Mouse (Mus musculus) cerebellum, adult 2 months (tissue): ENCODE data around the gene Prkcb.

Experiments
- CTCF ChIP-seq: fragments of 200-500 bp; IDR thresholded peaks from 2 replicates; pipeline ENCODE4 v1.5.1; 2011; ENCODE audit warnings: low read depth, mild to moderate bottlenecking, control low read depth, low read length, moderate library complexity, borderline replicate concordance; ENCODE audit not compliant: insufficient read depth
- POLR2A ChIP-seq: fragments of 200-500 bp; IDR thresholded peaks from 2 replicates; pipeline ENCODE4 v1.6.1; 2011; ENCODE audit warnings: low read length, control low read depth, borderline replicate concordance; ENCODE audit not compliant: insufficient read depth

DNA sequence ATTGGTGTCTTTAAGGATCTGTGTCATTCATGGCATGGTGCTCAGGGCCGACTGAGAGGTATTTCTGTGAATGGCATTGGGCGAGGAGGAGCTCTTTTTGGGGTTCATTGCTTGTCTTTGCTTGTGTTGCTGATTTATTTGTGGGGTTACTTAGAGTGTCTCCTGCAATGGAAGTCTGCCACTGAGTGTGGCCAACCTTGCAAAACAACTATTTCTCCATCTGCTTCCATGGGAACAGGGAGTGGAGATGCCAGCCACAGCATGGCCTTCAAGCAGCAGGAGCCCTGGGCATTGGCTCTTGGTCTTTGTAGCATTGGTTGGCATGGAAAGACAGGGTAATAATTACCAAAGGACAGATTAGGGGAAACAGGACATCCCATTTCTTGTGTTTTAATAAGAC lies 50.9 kb downstream of the Prkcb start:
- TF ChIP-seq POLR2A (no peak), CTCF (no peak)
